Mouse (Mus musculus): Measurements from ENCODE around the gene Cryba2. TPM values are rescaled to one million over a fixed set of nuclear protein-coding genes. Genes with fewer than 3 reads are reported as not detected.

Cryba2 gene
- polyA plus RNA-seq, 1 experiment: not detected

DNA sequence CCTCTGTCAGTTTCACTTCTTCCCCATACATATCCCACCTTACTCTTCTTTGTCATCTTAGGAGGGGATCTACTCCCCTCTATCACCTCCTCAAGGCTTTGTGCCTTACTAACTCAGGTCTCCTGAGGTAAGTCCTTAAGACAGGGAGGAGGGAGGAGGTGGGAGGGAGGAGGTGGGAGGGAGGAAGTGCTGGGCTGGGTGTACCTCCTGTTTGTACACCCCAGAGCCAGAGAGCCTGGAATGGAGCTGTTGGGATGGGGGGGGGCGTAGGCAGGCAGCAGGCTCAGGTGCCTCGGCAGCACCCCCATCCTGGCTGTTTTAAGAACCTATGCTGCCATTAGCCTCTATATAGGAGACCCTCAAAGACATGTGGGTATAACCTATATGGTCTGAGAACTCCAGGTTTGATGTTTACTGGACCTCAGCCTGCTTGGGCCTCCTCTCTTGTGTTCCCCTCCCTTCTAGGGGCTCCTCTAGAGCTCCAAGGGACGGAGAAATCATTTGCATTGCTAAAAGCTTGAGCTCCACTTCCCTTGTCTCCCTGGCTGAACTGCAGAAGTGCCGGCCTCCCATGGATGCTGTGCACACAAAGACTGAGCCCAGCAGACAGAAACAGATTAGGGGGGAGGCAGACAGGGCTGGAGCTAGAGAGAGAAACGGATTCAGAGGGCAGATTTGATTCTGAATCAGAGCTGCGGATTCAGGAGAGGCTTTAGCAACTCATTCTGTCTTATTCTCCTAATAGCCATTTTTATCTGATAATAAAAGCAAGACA, 41.8 kb downstream of the Cryba2 start:
- Histone ChIP-seq H3K4me3 (replicated peaks) (no peak overlapping the region), H3K36me3 (replicated peaks; ENCODE audit: low read length) (no peaks in the 10 kb centered on the region), H3K4me1 (peaks cover 21% of the 10 kb centered on the region), H3K27me3 (replicated peaks) (peaks cover 87% of the 10 kb centered on the region), H3K9me3 (0 out of 2 replicates have a peak, but pooled peaks cover 9% of the 10 kb centered on the region)
- TF ChIP-seq GATA1 (IDR thresholded peaks at IDR 0.05; ENCODE audit: borderline replicate concordance, low read length) (no peak), FLI1 (IDR thresholded peaks at IDR 0.05; ENCODE audit: low read length) (no peak)

- Histone ChIP-seq H3K27me3 (replicated peaks) (peaks cover 81% of the 10 kb centered on the region), H3K4me3 (replicated peaks) (no peak overlapping the region), H3K36me3 (replicated peaks; ENCODE audit: low read length) (no peaks in the 10 kb centered on the region), H3K4me1 (peaks cover 11% of the 10 kb centered on the region), H3K9me3 (0 out of 2 replicates have a peak, but pooled peaks cover 4% of the 10 kb centered on the region)
- TF ChIP-seq GATA1 (IDR thresholded peaks at IDR 0.05; ENCODE audit: borderline replicate concordance, low read length) (no peak), FLI1 (IDR thresholded peaks at IDR 0.05; ENCODE audit: low read length) (no peak)
Observed at GRCm38 (mm10) chr1:74850251-74850650, 42.7 kb downstream of the Cryba2 start.

- Histone ChIP-seq H3K36me3 (replicated peaks; ENCODE audit: low read length) (no peaks in the 10 kb centered on the region), H3K9me3 (no peaks in the 10 kb centered on the region), H3K4me1 (no peaks in the 10 kb centered on the region), H3K27me3 (replicated peaks) (peaks cover 78% of the 10 kb centered on the region), H3K4me3 (replicated peaks) (no peak overlapping the region)
- TF ChIP-seq GATA1 (IDR thresholded peaks at IDR 0.05; ENCODE audit: borderline replicate concordance, low read length): no peak
- TF ChIP-seq FLI1 (IDR thresholded peaks at IDR 0.05; ENCODE audit: low read length): no peak
Observed at GRCm38 (mm10) chr1:74848946-74849345, 44.0 kb downstream of the Cryba2 start.

GRCm38 (mm10) chr1:74846341-74846740, 46.6 kb downstream of the Cryba2 start:
- H3K36me3 ChIP-seq (replicated peaks; ENCODE audit: low read length): no peaks in the 10 kb centered on the region
- H3K27me3 ChIP-seq (replicated peaks): peaks cover 70% of the 10 kb centered on the region
- no peaks in the 10 kb centered on the region for H3K4me1 ChIP-seq
- TF ChIP-seq GATA1 (IDR thresholded peaks at IDR 0.05; ENCODE audit: borderline replicate concordance, low read length) (no peak), FLI1 (IDR thresholded peaks at IDR 0.05; ENCODE audit: low read length) (no peak)
- no peak overlapping the region for H3K4me3 ChIP-seq (replicated peaks)
- no peaks in the 10 kb centered on the region for H3K9me3 ChIP-seq

- peaks cover 54% of the 10 kb centered on the region for H3K27me3 ChIP-seq (replicated peaks)
- no peaks in the 10 kb centered on the region for H3K4me1 ChIP-seq
- H3K36me3 ChIP-seq (replicated peaks; ENCODE audit: low read length): no peaks in the 10 kb centered on the region
- no peak overlapping the region for H3K4me3 ChIP-seq (replicated peaks)
- TF ChIP-seq GATA1 (IDR thresholded peaks at IDR 0.05; ENCODE audit: borderline replicate concordance, low read length) (no peak), FLI1 (IDR thresholded peaks at IDR 0.05; ENCODE audit: low read length) (no peak)
- H3K9me3 ChIP-seq: no peaks in the 10 kb centered on the region
Observed at GRCm38 (mm10) chr1:74843090-74843489, 49.9 kb downstream of the Cryba2 start.

Other genes starting within 250 kb of the Cryba2 start
- gene Ttll4, start 231.4 kb downstream of the Cryba2 start, polyA plus RNA-seq (2012; ENCODE audit: insufficient read depth, low replicate concordance): 1.2 and 5.3 TPM in 2 replicates
- gene Cyp27a1, start 179.6 kb downstream of the Cryba2 start, polyA plus RNA-seq (2012; ENCODE audit: insufficient read depth, low replicate concordance): 1.7 TPM in 1 of 2 replicates, not detected in the other
- gene Prkag3, start 143.9 kb downstream of the Cryba2 start, polyA plus RNA-seq (2012; ENCODE audit: insufficient read depth, low replicate concordance): not detected in 2 replicates
- 0.60 TPM in 1 of 2 replicates, not detected in the other for gene Wnt6, start 121.3 kb downstream of the Cryba2 start, polyA plus RNA-seq (2012; ENCODE audit: insufficient read depth, low replicate concordance)
- gene Wnt10a, start 101.6 kb downstream of the Cryba2 start, polyA plus RNA-seq (2012; ENCODE audit: insufficient read depth, low replicate concordance): not detected in 2 replicates
- not detected in 2 replicates for gene Cdk5r2, start 38.2 kb downstream of the Cryba2 start, polyA plus RNA-seq (2012; ENCODE audit: insufficient read depth, low replicate concordance)
- gene Fev, start 7.7 kb downstream of the Cryba2 start, polyA plus RNA-seq (2012; ENCODE audit: insufficient read depth, low replicate concordance): not detected in 2 replicates
- 0.02 TPM in 1 of 2 replicates, not detected in the other for gene Cfap65, start 42.5 kb upstream of the Cryba2 start, polyA plus RNA-seq (2012; ENCODE audit: insufficient read depth, low replicate concordance)
- gene Ihh, start 58.5 kb upstream of the Cryba2 start, polyA plus RNA-seq (2012; ENCODE audit: insufficient read depth, low replicate concordance): 0.10 TPM in 1 of 2 replicates, not detected in the other
- 0.66 TPM in 1 of 2 replicates, not detected in the other for gene Nhej1, start 232.1 kb upstream of the Cryba2 start, polyA plus RNA-seq (2012; ENCODE audit: insufficient read depth, low replicate concordance)
- not detected in 2 replicates for gene Slc23a3, start 240.7 kb upstream of the Cryba2 start, polyA plus RNA-seq (2012; ENCODE audit: insufficient read depth, low replicate concordance)
- gene Cnppd1, start 249.6 kb upstream of the Cryba2 start, polyA plus RNA-seq (2012; ENCODE audit: insufficient read depth, low replicate concordance): 34.3 and 35.1 TPM in 2 replicates
- gene Retreg2, start 249.6 kb upstream of the Cryba2 start, polyA plus RNA-seq (2012; ENCODE audit: insufficient read depth, low replicate concordance): 42.4 and 48.9 TPM in 2 replicates